In the genomic region with DNA sequence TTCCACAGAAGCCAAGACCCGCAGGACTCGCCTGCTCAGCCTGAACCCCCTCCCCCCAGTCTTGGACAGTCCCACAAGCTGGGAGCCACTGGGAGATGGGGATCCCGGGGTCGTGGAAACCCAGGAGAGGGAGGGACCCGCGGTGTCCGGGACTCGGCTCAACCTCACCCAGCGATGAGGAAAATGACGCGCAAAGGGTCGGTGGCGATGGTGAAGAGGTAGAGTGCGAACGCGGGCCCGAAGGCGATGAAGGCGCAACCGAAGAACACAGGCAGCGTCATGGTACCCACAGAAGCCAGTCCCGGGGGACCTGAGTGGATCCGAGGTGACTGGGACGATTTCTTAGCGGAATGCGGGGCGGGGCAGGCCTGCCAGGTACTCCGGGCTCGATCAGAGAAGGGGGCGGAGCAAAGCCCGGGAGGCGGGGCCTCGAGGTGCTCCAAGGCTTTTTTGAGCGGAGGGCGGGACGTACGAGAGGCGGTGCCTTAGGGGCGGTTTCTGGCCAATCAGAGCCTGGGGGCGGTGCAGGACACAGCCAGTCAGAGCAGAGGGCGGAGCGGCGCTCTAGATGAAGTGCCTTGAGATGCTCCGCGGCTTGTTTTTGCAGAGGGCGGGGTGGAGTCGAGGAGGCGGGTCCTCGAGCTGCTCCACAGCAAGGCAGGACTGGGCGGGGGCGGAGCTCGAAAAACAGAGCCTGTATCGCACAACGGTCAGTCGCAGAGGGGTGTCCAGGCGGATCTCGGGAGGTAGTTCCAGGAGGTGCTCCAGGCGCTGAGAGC, we compare ENCODE assay signal across 8 mouse cellular contexts. TPM values are rescaled to one million over a fixed set of nuclear protein-coding genes. Genes with fewer than 3 reads are reported as not detected.
DNase-seq lines count a peak whose midpoint lies in the region; ATAC-seq and TF ChIP-seq lines count a peak whose summit lies in the region.

TSS of gene Aph1c (minus strand) at position 409 of the 779 bp plus-strand sequence.

- no peaks in the 10 kb centered on the region for H3K36me3 ChIP-seq in embryonic facial prominence, embryonic 13.5 days
- H3K36me3 ChIP-seq in kidney, adult 2 months (ENCODE audit: control insufficient read depth, insufficient read depth, low read length) = no peaks in the 10 kb centered on the region
- H3K36me3 ChIP-seq in limb, embryonic 12.5 days = no peaks in the 10 kb centered on the region
- no peaks in the 10 kb centered on the region for H3K36me3 ChIP-seq in midbrain, embryonic 15.5 days (replicated peaks)
- H3K36me3 ChIP-seq in spleen, adult 2 months (ENCODE audit: control insufficient read depth, insufficient read depth, low read length) = no peaks in the 10 kb centered on the region

- peak; percentile 13 for DNase-seq in 3134 (ENCODE audit: extremely low read depth, insufficient read length, low spot score)
- DNase-seq in adrenal gland, postnatal 36 days = peak; percentile 99
- peak; percentile 99 for DNase-seq in heart, adult 18-20 months
- DNase-seq in kidney, adult 2 months = peak; percentile 100
- peak; percentile 97 to 99 for DNase-seq in spleen, adult 2 months (ENCODE audit: low read depth in 1 of 2, low spot score in 2 of 2)

- H3K9ac ChIP-seq in embryonic facial prominence, embryonic 13.5 days = peak within 1 kb of the TSS; percentile 64
- peak within 1 kb of the TSS; percentile 58 for H3K9ac ChIP-seq in limb, embryonic 12.5 days (replicated peaks)
- H3K9ac ChIP-seq in midbrain, embryonic 15.5 days = peak within 1 kb of the TSS; percentile 43

- TF ChIP-seq CTCF in kidney, adult 2 months (conservative IDR thresholded peaks at IDR 0.05; ENCODE audit: insufficient read depth, insufficient read length, low read depth, low read length) = no peak
- no peak for TF ChIP-seq CTCF in spleen, adult 2 months (IDR thresholded peaks at IDR 0.05; ENCODE audit: extremely low read depth, insufficient read depth, insufficient read length, insufficient replicate concordance)

- peak; percentile 97 for ATAC-seq in embryonic facial prominence, embryonic 13.5 days (ENCODE audit: insufficient number of reproducible peaks, insufficient read depth, low FRiP score, low TSS enrichment, low read depth)
- peak; percentile 100 for ATAC-seq in limb, embryonic 12.5 days (ENCODE audit: insufficient number of reproducible peaks, insufficient read depth, low FRiP score, low TSS enrichment, low read depth)
- peak; percentile 99 for ATAC-seq in midbrain, embryonic 15.5 days (replicated peaks)

- H3K27ac ChIP-seq in embryonic facial prominence, embryonic 13.5 days = no peak within 1 kb of the TSS; the same call in 1 of the 2 replicates
- peak within 1 kb of the TSS; percentile 93 for H3K27ac ChIP-seq in kidney, adult 2 months (ENCODE audit: insufficient read depth, low read depth, low read length)
- peak within 1 kb of the TSS; percentile 54; the same call in 1 of the 2 replicates for H3K27ac ChIP-seq in limb, embryonic 12.5 days
- H3K27ac ChIP-seq in midbrain, embryonic 15.5 days = 0 out of 2 replicates have a peak within 1 kb of the TSS, but pooled peaks have one; percentile 10
- no peak within 1 kb of the TSS; the same call in 1 of the 2 replicates for H3K27ac ChIP-seq in spleen, adult 2 months (ENCODE audit: insufficient read depth, low read length)

- H3K4me1 ChIP-seq in embryonic facial prominence, embryonic 13.5 days = peaks cover 14% of the 10 kb centered on the region
- peaks cover 14% of the 10 kb centered on the region; the same call in 1 of the 2 replicates for H3K4me1 ChIP-seq in kidney, adult 2 months (ENCODE audit: control insufficient read depth, insufficient read depth, low read length)
- H3K4me1 ChIP-seq in limb, embryonic 12.5 days (replicated peaks) = peaks cover 14% of the 10 kb centered on the region
- H3K4me1 ChIP-seq in midbrain, embryonic 15.5 days = peaks cover 13% of the 10 kb centered on the region
- H3K4me1 ChIP-seq in spleen, adult 2 months (ENCODE audit: control insufficient read depth, insufficient read depth, insufficient read length) = peaks cover 5% of the 10 kb centered on the region; the same call in 1 of the 2 replicates

- H3K4me3 ChIP-seq in embryonic facial prominence, embryonic 13.5 days = peak within 1 kb of the TSS; percentile 66
- H3K4me3 ChIP-seq in kidney, adult 2 months (ENCODE audit: insufficient read depth, low read depth, low read length) = peak within 1 kb of the TSS; percentile 92
- H3K4me3 ChIP-seq in limb, embryonic 12.5 days (replicated peaks) = peak within 1 kb of the TSS; percentile 63
- peak within 1 kb of the TSS; percentile 45 for H3K4me3 ChIP-seq in midbrain, embryonic 15.5 days
- H3K4me3 ChIP-seq in spleen, adult 2 months (ENCODE audit: extremely low read depth, insufficient read depth, insufficient read length) = peak within 1 kb of the TSS; percentile 66

- H3K9me3 ChIP-seq in embryonic facial prominence, embryonic 13.5 days = no peaks in the 10 kb centered on the region
- H3K9me3 ChIP-seq in limb, embryonic 12.5 days = no peaks in the 10 kb centered on the region
- H3K9me3 ChIP-seq in midbrain, embryonic 15.5 days = no peaks in the 10 kb centered on the region

- WGBS in embryonic facial prominence, embryonic 13.5 days = under 1% methylated on average over 58 of the region's 58 CpGs
- WGBS in kidney, adult 2 months = 1% methylated on average over 58 of the region's 58 CpGs
- under 1% methylated on average over 58 of the region's 58 CpGs for WGBS in limb, embryonic 12.5 days
- under 1% methylated on average over 58 of the region's 58 CpGs for WGBS in midbrain, embryonic 15.5 days
- WGBS in spleen, adult 2 months = 2% methylated on average over 58 of the region's 58 CpGs

- TF ChIP-seq POLR2A in kidney, adult 2 months (IDR thresholded peaks at IDR 0.05; ENCODE audit: low read depth, low read length) = peak; percentile 49
- no peak for TF ChIP-seq POLR2A in spleen, adult 2 months (IDR thresholded peaks at IDR 0.05; ENCODE audit: low read depth, low read length)

- peak within 1 kb of the TSS; percentile 92 for H3K4me2 ChIP-seq in embryonic facial prominence, embryonic 13.5 days
- H3K4me2 ChIP-seq in limb, embryonic 12.5 days = peak within 1 kb of the TSS; percentile 91
- peak within 1 kb of the TSS; percentile 97 for H3K4me2 ChIP-seq in midbrain, embryonic 15.5 days

- H3K27me3 ChIP-seq in embryonic facial prominence, embryonic 13.5 days = peaks cover 5% of the 10 kb centered on the region; the same call in 1 of the 2 replicates
- no peaks in the 10 kb centered on the region for H3K27me3 ChIP-seq in kidney, adult 2 months (replicated peaks; ENCODE audit: control insufficient read depth, insufficient read depth, low read length)
- peaks cover 14% of the 10 kb centered on the region for H3K27me3 ChIP-seq in limb, embryonic 12.5 days
- 0 out of 2 replicates have a peak, but pooled peaks cover 7% of the 10 kb centered on the region for H3K27me3 ChIP-seq in midbrain, embryonic 15.5 days (replicated peaks)
- no peaks in the 10 kb centered on the region for H3K27me3 ChIP-seq in spleen, adult 2 months (ENCODE audit: control insufficient read depth, insufficient read depth, low read length)

RNA-seq across cellular contexts. Expression of gene Aph1c, which starts in this region (rescaled TPM):
- 10 to 100 TPM in 1 of 2 experiments, 1 to 10 TPM in 1; 6.6 to 11.4 TPM for total RNA-seq in adrenal gland, postnatal 36 days (2021)
- 2.7 and 3.9 TPM in 2 replicates for polyA plus RNA-seq in embryonic facial prominence, embryonic 13.5 days (2015; fragmentation: Nextera tagmentation; extraction: Ambion mirVana)
- 1 to 10 TPM in 1 of 2 experiments, under 1 TPM in 1; 0.72 to 2.6 TPM for total RNA-seq in heart, adult 18-20 months (2021)
- polyA plus RNA-seq in kidney, adult 2 months (2012; rRNA removed) = 22.9 and 29.4 TPM in 2 replicates
- polyA plus RNA-seq in limb, embryonic 12.5 days (2016; fragmentation: Nextera tagmentation; extraction: Ambion mirVana) = 1.1 and 2.4 TPM in 2 replicates
- polyA plus RNA-seq in midbrain, embryonic 15.5 days (2015; fragmentation: Nextera tagmentation; extraction: Ambion mirVana) = 2.6 and 3.2 TPM in 2 replicates
- 1.1 and 3.0 TPM in 2 replicates for polyA plus RNA-seq in spleen, adult 2 months (2012; rRNA removed)

Comparison
In these comparisons a context has a peak if more than half of its experiments do, and no peak if none do; other contexts are left out.
1. DNase-seq: peak in every context shown above with its lines; median percentile 100 in kidney, adult 2 months; 99 in adrenal gland, postnatal 36 days; 99 in heart, adult 18-20 months; 98 in spleen, adult 2 months; 13 in 3134.
2. H3K27ac ChIP-seq: peak in kidney, adult 2 months (single experiment), limb, embryonic 12.5 days (single experiment) and midbrain, embryonic 15.5 days (single experiment); none in embryonic facial prominence, embryonic 13.5 days (single experiment) and spleen, adult 2 months (single experiment).
3. Peak in every context shown above with its lines, with median percentiles within 50 percentile points of each other: ATAC-seq, H3K4me2 ChIP-seq, H3K4me3 ChIP-seq and H3K9ac ChIP-seq.